Mouse (Mus musculus): ENCODE data around the gene Cyp3a57. TPM values are rescaled to one million over a fixed set of nuclear protein-coding genes. Genes with fewer than 3 reads are reported as not detected.

Cyp3a57 gene
- polyA plus RNA-seq (2012; rRNA removed), result not detected in 2 replicates

GRCm38 (mm10) chr5:145344941-145345340, at the start of gene Cyp3a57:
Gene Cyp3a57, plus strand, starts transcription at chr5:145345279.

Other genes with a start within 250 kb of the Cyp3a57 start
- 78.0 and 125 TPM in 2 replicates for gene Arpc1b, start 231.1 kb upstream of the Cyp3a57 start, polyA plus RNA-seq (2012; rRNA removed)
- 136 and 142 TPM in 2 replicates for gene Pdap1, start 205.0 kb upstream of the Cyp3a57 start, polyA plus RNA-seq (2012; rRNA removed)
- 164 and 179 TPM in 2 replicates for gene Bud31, start 204.9 kb upstream of the Cyp3a57 start, polyA plus RNA-seq (2012; rRNA removed)
- gene Ptcd1, start 178.2 kb upstream of the Cyp3a57 start, polyA plus RNA-seq (2012; rRNA removed), result 18.6 TPM in 2 replicates
- gene Cpsf4, start 178.1 kb upstream of the Cyp3a57 start, polyA plus RNA-seq (2012; rRNA removed), result 81.8 and 87.1 TPM in 2 replicates
- gene Atp5j2, start 153.2 kb upstream of the Cyp3a57 start, polyA plus RNA-seq (2012; rRNA removed), result 341 and 365 TPM in 2 replicates
- gene Zkscan14, start 143.4 kb upstream of the Cyp3a57 start, polyA plus RNA-seq (2012; rRNA removed), result 7.0 and 7.2 TPM in 2 replicates
- gene Zkscan5, start 140.7 kb upstream of the Cyp3a57 start, polyA plus RNA-seq (2012; rRNA removed), result 10.1 and 10.4 TPM in 2 replicates
- gene Zfp655, start 113.6 kb upstream of the Cyp3a57 start, polyA plus RNA-seq (2012; rRNA removed), result 20.8 and 21.5 TPM in 2 replicates
- gene Zscan25, start 64.8 kb upstream of the Cyp3a57 start, polyA plus RNA-seq (2012; rRNA removed), result 19.0 and 20.9 TPM in 2 replicates
- gene Cyp3a16, start 124.4 kb downstream of the Cyp3a57 start, polyA plus RNA-seq (2012; rRNA removed), result not detected in 2 replicates
- gene Cyp3a41b, start 239.5 kb downstream of the Cyp3a57 start, polyA plus RNA-seq (2012; rRNA removed), result not detected in 2 replicates